Mouse (Mus musculus) MEL (cell line): ENCODE measurements at regions not wholly inside any gene's neighbourhood (a gene's known extent, or its start where the extent isn't known, plus 50 kb on each side); places are given as distances from the start of the nearest gene placed in this dataset.

Experiments
- DNase-seq: peaks from one replicate; pipeline ENCODE4 v3.0.0; 2011; ENCODE audit warnings: low read depth, low spot score
- H3K27ac ChIP-seq: 2 replicates; pipeline ENCODE4 v1.5.1; 2012; ENCODE audit warnings: low read depth, mild to moderate bottlenecking, control low read depth, low read length, moderate library complexity; ENCODE audit not compliant: control insufficient read depth
- H3K27me3 ChIP-seq, 2 experiments: fragments of 150-350 bp in 1 of 2; sonication (generic) in 1 of 2; 2 replicates each; pipeline ENCODE4 v1.6.1; 2012; ENCODE audit warnings: low read length in 2 of 2, mild to moderate bottlenecking in 2 of 2, improper control_type of control experiment in 1 of 2, moderate library complexity in 1 of 2; ENCODE audit not compliant: insufficient read depth in 2 of 2, control insufficient read depth in 1 of 2
- H3K36me3 ChIP-seq, 2 experiments: 2 replicates each; pipeline ENCODE4 v1.6.1; 2012 to 2014; ENCODE audit warnings: low read length in 2 of 2, improper control_type of control experiment in 1 of 2, inconsistent platforms in 1 of 2, mild to moderate bottlenecking in 1 of 2; ENCODE audit not compliant: insufficient read depth in 2 of 2, control insufficient read depth in 1 of 2
- H3K4me1 ChIP-seq, 2 experiments: fragments of 150-350 bp in 1 of 2; sonication (generic) in 1 of 2; 2 replicates each; pipeline ENCODE4 v1.6.1; 2012; ENCODE audit warnings: low read length in 2 of 2, improper control_type of control experiment in 1 of 2, mild to moderate bottlenecking in 1 of 2; ENCODE audit not compliant: insufficient read depth in 2 of 2, control insufficient read depth in 1 of 2
- H3K4me3 ChIP-seq, 2 experiments: fragments of 150-350 bp in 1 of 2; sonication (generic) in 1 of 2; 2 replicates each; pipeline ENCODE4 v1.5.1; 2012; ENCODE audit warnings: low read depth in 2 of 2, low read length in 2 of 2, mild to moderate bottlenecking in 2 of 2, moderate library complexity in 2 of 2, control low read depth in 1 of 2, improper control_type of control experiment in 1 of 2; ENCODE audit not compliant: control insufficient read depth in 1 of 2, insufficient read depth in 1 of 2
- H3K79me2 ChIP-seq: 2 replicates; pipeline ENCODE4 v1.6.1; 2012; ENCODE audit warnings: mild to moderate bottlenecking, low read length, moderate library complexity; ENCODE audit not compliant: control insufficient read depth, poor library complexity, insufficient read depth
- H3K9ac ChIP-seq: 2 replicates; pipeline ENCODE4 v1.6.1; 2012; ENCODE audit warnings: low read depth, mild to moderate bottlenecking, control low read depth, low read length, moderate library complexity; ENCODE audit not compliant: control insufficient read depth, poor library complexity, severe bottlenecking
- H3K9me3 ChIP-seq: fragments of 150-350 bp; sonication (generic); replicated peaks from 2 replicates; pipeline ENCODE4 v1.6.1; 2012; ENCODE audit warnings: mild to moderate bottlenecking, low read length, improper control_type of control experiment, moderate library complexity; ENCODE audit not compliant: insufficient read depth
- BHLHE40 ChIP-seq: IDR thresholded peaks from 2 replicates; pipeline ENCODE4 v1.6.1; 2012; ENCODE audit warnings: low read depth, mild to moderate bottlenecking, inconsistent platforms, low read length, improper control_type of control experiment, borderline replicate concordance
- CHD1 ChIP-seq: IDR thresholded peaks from 2 replicates; pipeline ENCODE4 v1.6.1; 2012; ENCODE audit warnings: low read depth, mild to moderate bottlenecking, inconsistent platforms, low read length, improper control_type of control experiment
- CHD2 ChIP-seq: IDR thresholded peaks from 2 replicates; pipeline ENCODE4 v1.6.1; 2011; ENCODE audit warnings: low read length, improper control_type of control experiment
- CTCF ChIP-seq, 3 experiments: IDR thresholded peaks in 2 of 3; conservative IDR thresholded peaks in 1 of 3; 2 replicates each; pipeline ENCODE4 v1.5.1; 2011 to 2012; ENCODE audit warnings: low read length in 3 of 3, low read depth in 2 of 3, mild to moderate bottlenecking in 2 of 3, improper control_type of control experiment in 1 of 3, inconsistent platforms in 1 of 3, mixed read lengths in 1 of 3, moderate library complexity in 1 of 3; ENCODE audit not compliant: control insufficient read depth in 1 of 3, insufficient read depth in 1 of 3, poor library complexity in 1 of 3, severe bottlenecking in 1 of 3
- ELF1 ChIP-seq: IDR thresholded peaks from 2 replicates; pipeline ENCODE4 v1.6.1; 2014; ENCODE audit warnings: low read depth, mild to moderate bottlenecking, inconsistent platforms, low read length, improper control_type of control experiment, moderate library complexity
- ETS1 ChIP-seq: IDR thresholded peaks from 2 replicates; pipeline ENCODE4 v1.6.1; 2012; ENCODE audit warnings: low read depth, mild to moderate bottlenecking, inconsistent platforms, low read length, improper control_type of control experiment, moderate library complexity
- HCFC1 ChIP-seq: IDR thresholded peaks from 2 replicates; pipeline ENCODE4 v1.6.1; 2012; ENCODE audit warnings: low read depth, mild to moderate bottlenecking, inconsistent platforms, low read length, improper control_type of control experiment, moderate library complexity
- MAX ChIP-seq: IDR thresholded peaks from 2 replicates; pipeline ENCODE4 v1.6.1; 2011; ENCODE audit warnings: low read length, improper control_type of control experiment
- MAZ ChIP-seq: IDR thresholded peaks from 2 replicates; pipeline ENCODE4 v1.6.1; 2012; ENCODE audit warnings: low read depth, mild to moderate bottlenecking, inconsistent platforms, low read length, improper control_type of control experiment
- MEF2A ChIP-seq: IDR thresholded peaks from 2 replicates; pipeline ENCODE4 v1.6.1; 2014; ENCODE audit warnings: low read depth, mild to moderate bottlenecking, inconsistent platforms, low read length, improper control_type of control experiment; ENCODE audit not compliant: poor library complexity, insufficient replicate concordance, severe bottlenecking; ENCODE audit errors: extremely low read depth
- MYC ChIP-seq: IDR thresholded peaks from 2 replicates; pipeline ENCODE4 v1.6.1; 2011; ENCODE audit warnings: low read depth, mild to moderate bottlenecking, low read length, improper control_type of control experiment, moderate library complexity
- NELFE ChIP-seq: IDR thresholded peaks from 2 replicates; pipeline ENCODE4 v1.6.1; 2011; ENCODE audit warnings: low read depth, low read length, improper control_type of control experiment
- POLR2AphosphoS5 ChIP-seq: IDR thresholded peaks from 2 replicates; pipeline ENCODE4 v1.6.1; 2012; ENCODE audit warnings: low read depth, borderline replicate concordance, mild to moderate bottlenecking, inconsistent platforms, low read length, moderate library complexity, mixed read lengths
- SIN3A ChIP-seq: IDR thresholded peaks from 2 replicates; pipeline ENCODE4 v1.6.1; 2012; ENCODE audit warnings: low read length, improper control_type of control experiment, inconsistent platforms
- TBP ChIP-seq: IDR thresholded peaks from 2 replicates; pipeline ENCODE4 v1.8.0; 2011; ENCODE audit warnings: low read depth, low read length, improper control_type of control experiment
- UBTF ChIP-seq: IDR thresholded peaks from 2 replicates; pipeline ENCODE4 v1.6.1; 2012; ENCODE audit warnings: low read depth, mild to moderate bottlenecking, inconsistent platforms, low read length, improper control_type of control experiment, moderate library complexity, borderline replicate concordance; ENCODE audit not compliant: insufficient read depth
- ZKSCAN1 ChIP-seq: IDR thresholded peaks from 2 replicates; pipeline ENCODE4 v1.6.1; 2012; ENCODE audit warnings: low read depth, mild to moderate bottlenecking, inconsistent platforms, low read length, improper control_type of control experiment, moderate library complexity
- ZNF384 ChIP-seq: IDR thresholded peaks from 2 replicates; pipeline ENCODE4 v1.6.1; 2012; ENCODE audit warnings: low read depth, mild to moderate bottlenecking, inconsistent platforms, low read length, improper control_type of control experiment

- DNase-seq = no peak
- no peak overlapping the region for H3K4me3 ChIP-seq
- H3K36me3 ChIP-seq = no peaks in the 10 kb centered on the region
- H3K9me3 ChIP-seq = no peaks in the 10 kb centered on the region
- no peaks in the 10 kb centered on the region for H3K4me1 ChIP-seq
- no peaks in the 10 kb centered on the region for H3K79me2 ChIP-seq
- H3K27ac ChIP-seq = no peak overlapping the region
- no peak overlapping the region for H3K9ac ChIP-seq
- peaks cover 0 to 2% of the 10 kb centered on the region in 2 experiments; a peak in 1 of 4 replicates for H3K27me3 ChIP-seq
- TF ChIP-seq HCFC1 = no peak
- no peak for TF ChIP-seq BHLHE40
- TF ChIP-seq MYC = no peak
- TF ChIP-seq CHD2 = no peak
- no peak for TF ChIP-seq MAZ
- TF ChIP-seq CTCF (IDR thresholded peaks at IDR 0.05 in 2 of 3, conservative IDR thresholded peaks at IDR 0.05 in 1 of 3; ENCODE audit: control insufficient read depth in 1 of 3, insufficient read depth in 1 of 3, low read depth in 2 of 3, low read length in 3 of 3, poor library complexity in 1 of 3, severe bottlenecking in 1 of 3) = no peak
- no peak for TF ChIP-seq ZNF384
- no peak for TF ChIP-seq ELF1
- no peak for TF ChIP-seq NELFE
- TF ChIP-seq MAX = no peak
- TF ChIP-seq ZKSCAN1 = no peak
- TF ChIP-seq, all 39 proteins: peak for 0
These were observed 134.5 kb downstream of the Tmem17 start for GRCm38 (mm10) chr11:22646192-22646936.

GRCm38 (mm10) chr11:22648275-22648674, 136.4 kb downstream of the Tmem17 start:
- TF ChIP-seq HCFC1 (no peak), ETS1 (no peak), CHD2 (no peak), TBP (no peak), UBTF (no peak), MEF2A (no peak), SIN3A (no peak), CHD1 (no peak), NELFE (no peak), POLR2AphosphoS5 (no peak)
- H3K4me3 ChIP-seq = no peak overlapping the region
- H3K36me3 ChIP-seq = peaks cover 0 to 10% of the 10 kb centered on the region in 2 experiments; a peak in 2 of 4 replicates
- H3K9me3 ChIP-seq = no peaks in the 10 kb centered on the region
- peaks cover 0 to 2% of the 10 kb centered on the region in 2 experiments; a peak in 1 of 4 replicates for H3K27me3 ChIP-seq
- peaks cover 0 to 9% of the 10 kb centered on the region in 2 experiments; a peak in 3 of 4 replicates for H3K4me1 ChIP-seq
- no peak for DNase-seq
- no peak overlapping the region for H3K9ac ChIP-seq
- no peaks in the 10 kb centered on the region for H3K79me2 ChIP-seq
- H3K27ac ChIP-seq = no peak overlapping the region
